Mouse (Mus musculus) small intestine, adult 2 months (tissue): ENCODE results near the gene Gm595. TPM values are rescaled to one million over a fixed set of nuclear protein-coding genes. Genes with fewer than 3 reads are reported as not detected.

ENCODE experiments used
- H3K27ac ChIP-seq: fragments of 200-500 bp; 2 replicates; pipeline ENCODE4 v1.5.1; 2012; ENCODE audit warnings: low read depth, low read length, control low read depth, inconsistent platforms; ENCODE audit not compliant: insufficient read depth
- H3K27me3 ChIP-seq: fragments of 200-500 bp; 2 replicates; pipeline ENCODE4 v1.6.1; 2012; ENCODE audit warnings: mild to moderate bottlenecking, moderate library complexity, low read length, inconsistent platforms; ENCODE audit not compliant: control insufficient read depth, insufficient read depth
- H3K36me3 ChIP-seq: fragments of 200-500 bp; 2 replicates; pipeline ENCODE4 v1.6.1; 2012; ENCODE audit warnings: mild to moderate bottlenecking, low read length, control low read depth, inconsistent platforms; ENCODE audit not compliant: control insufficient read depth, insufficient read depth
- H3K4me1 ChIP-seq: fragments of 200-500 bp; 2 replicates; pipeline ENCODE4 v1.6.1; 2012; ENCODE audit warnings: low read length, inconsistent platforms, mixed read lengths; ENCODE audit not compliant: control insufficient read depth, insufficient read depth, insufficient read length
- H3K4me3 ChIP-seq: fragments of 200-500 bp; 2 replicates; pipeline ENCODE4 v1.5.1; 2012; ENCODE audit warnings: low read depth, mild to moderate bottlenecking, control low read depth, inconsistent platforms, low read length, moderate library complexity
- CTCF ChIP-seq: fragments of 200-500 bp; IDR thresholded peaks from 2 replicates; pipeline ENCODE4 v1.5.1; 2012; ENCODE audit warnings: low read depth, mild to moderate bottlenecking, control low read depth, inconsistent platforms, low read length, moderate library complexity, mixed read lengths; ENCODE audit not compliant: insufficient replicate concordance, insufficient read length; ENCODE audit errors: extremely low read depth
- POLR2A ChIP-seq: fragments of 200-500 bp; IDR thresholded peaks from 2 replicates; pipeline ENCODE4 v1.6.1; 2012; ENCODE audit warnings: low read depth, mild to moderate bottlenecking, control low read depth, inconsistent platforms, low read length, moderate library complexity
- whole genome bisulfite sequencing: fragments of 180-500 bp; shearing (Covaris S2); methylation state at CpG from one replicate; pipeline ENCODE4 v1.1.7; 2018; 5-methylcytosine and 5-hydroxymethylcytosine counted together
- polyA plus RNA-seq: library from polyadenylated mRNA; depleted of rRNA; stranded (reverse); fragments of >200 nt; gene quantifications from 2 replicates; pipeline ENCODE4 v1.2.3, GENCODE M21; 2012; rRNA removed

The Gm595 gene
- polyA plus RNA-seq, result not detected in 2 replicates

DNA sequence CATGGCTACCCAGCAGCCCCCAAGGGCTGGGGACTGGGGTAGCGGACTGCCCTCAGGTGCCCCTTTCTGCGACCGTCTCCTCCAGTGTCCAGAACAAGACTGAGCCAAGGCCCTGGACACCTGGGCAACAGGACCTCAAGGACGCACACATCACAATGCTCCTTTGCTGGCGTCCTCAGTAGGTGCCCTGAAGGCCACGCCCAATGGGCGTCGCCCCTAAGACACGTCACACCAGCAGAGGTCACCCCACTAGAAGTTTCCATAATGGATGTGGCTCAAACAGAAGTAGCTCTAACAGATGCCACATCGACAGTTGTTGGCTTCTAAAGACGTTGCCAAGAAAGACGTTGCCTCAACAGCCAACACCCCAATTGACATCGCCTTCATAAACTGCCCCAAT, at the start of gene Gm595:
Gene Gm595, minus strand, starts transcription at position 101 of the 400 bp plus-strand sequence.
- Histone ChIP-seq H3K27me3 (no peaks in the 10 kb centered on the region), H3K36me3 (no peaks in the 10 kb centered on the region), H3K27ac (no peak within 1 kb of the TSS), H3K4me3 (no peak within 1 kb of the TSS), H3K4me1 (no peaks in the 10 kb centered on the region)
- WGBS, result 84% methylated on average over 13 of the region's 13 CpGs
- TF ChIP-seq POLR2A (no peak), CTCF (no peak)

DNA sequence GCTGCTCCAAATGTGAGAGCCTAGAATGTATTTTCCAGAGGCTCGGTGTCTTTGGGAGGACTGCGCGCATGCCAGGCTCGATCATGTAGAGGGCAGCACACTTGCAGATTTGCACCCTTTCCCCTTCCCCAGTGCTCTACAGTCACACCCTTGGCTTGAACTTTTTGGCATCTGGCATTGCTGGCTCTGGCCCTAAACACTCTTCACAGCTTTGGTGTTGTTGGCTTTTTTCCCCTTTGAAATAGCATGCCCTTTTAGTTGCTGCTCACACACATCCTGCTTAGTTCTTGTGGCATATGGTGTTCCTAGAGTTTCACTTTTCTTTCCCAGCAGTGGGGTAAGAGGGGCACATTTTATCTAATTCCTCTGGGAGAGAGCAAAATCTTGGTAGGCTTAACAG, 30.9 kb upstream of the Gm595 start:
- Histone ChIP-seq H3K4me1 (no peaks in the 10 kb centered on the region), H3K4me3 (no peak overlapping the region), H3K27me3 (no peaks in the 10 kb centered on the region), H3K27ac (no peak overlapping the region), H3K36me3 (no peaks in the 10 kb centered on the region)
- TF ChIP-seq POLR2A, result no peak
- TF ChIP-seq CTCF, result no peak
- 85% methylated on average over 4 of the region's 4 CpGs for WGBS

DNA sequence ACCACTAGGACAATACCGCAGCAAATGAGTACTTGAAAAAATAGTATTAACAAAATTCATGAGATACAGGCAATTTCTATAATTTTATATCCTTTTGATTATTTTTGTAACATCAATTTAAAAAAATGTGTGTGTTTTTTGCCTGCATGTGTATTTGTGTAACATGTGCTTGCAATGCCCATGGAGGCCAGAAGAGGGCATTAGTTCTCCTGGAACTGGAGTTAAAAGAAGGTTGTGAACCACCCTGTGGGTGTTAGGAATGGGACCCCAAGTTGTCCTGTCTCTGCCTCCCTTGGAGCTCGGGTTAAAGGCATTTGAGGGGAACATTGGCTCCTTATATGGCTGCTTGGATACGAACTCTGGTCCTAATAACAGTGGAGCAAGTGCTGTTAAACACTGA, 26.2 kb upstream of the Gm595 start:
- Histone ChIP-seq H3K27me3 (no peaks in the 10 kb centered on the region), H3K4me3 (no peak overlapping the region), H3K27ac (no peak overlapping the region), H3K4me1 (no peaks in the 10 kb centered on the region), H3K36me3 (no peaks in the 10 kb centered on the region)
- whole genome bisulfite sequencing, result 74% methylated on average over 3 of the region's 3 CpGs
- no peak for TF ChIP-seq POLR2A
- no peak for TF ChIP-seq CTCF

DNA sequence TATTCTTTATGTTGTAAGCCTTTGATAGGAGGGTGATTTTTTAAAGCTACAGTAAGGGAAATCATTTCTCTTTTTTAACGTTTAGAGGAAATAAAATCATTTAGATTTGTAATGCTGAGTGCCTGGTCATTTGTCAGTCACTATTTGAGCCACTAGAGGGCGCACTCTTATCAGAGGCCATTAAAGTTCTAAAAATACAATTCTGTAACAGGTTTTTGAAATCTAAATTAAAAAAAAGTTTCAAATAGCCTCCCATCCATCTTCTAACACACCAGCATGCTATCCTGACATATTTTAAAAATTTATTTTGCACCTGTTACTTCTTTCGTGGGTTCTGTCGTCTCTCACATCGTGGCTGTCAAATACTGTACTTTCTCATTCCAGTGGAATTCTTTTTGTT, 22.0 kb upstream of the Gm595 start:
- no peaks in the 10 kb centered on the region for H3K4me1 ChIP-seq
- 41% methylated on average over 5 of the region's 5 CpGs for WGBS
- H3K36me3 ChIP-seq, result no peaks in the 10 kb centered on the region
- TF ChIP-seq CTCF (no peak), POLR2A (no peak)
- H3K4me3 ChIP-seq, result no peak overlapping the region
- no peak overlapping the region for H3K27ac ChIP-seq
- no peaks in the 10 kb centered on the region for H3K27me3 ChIP-seq

DNA sequence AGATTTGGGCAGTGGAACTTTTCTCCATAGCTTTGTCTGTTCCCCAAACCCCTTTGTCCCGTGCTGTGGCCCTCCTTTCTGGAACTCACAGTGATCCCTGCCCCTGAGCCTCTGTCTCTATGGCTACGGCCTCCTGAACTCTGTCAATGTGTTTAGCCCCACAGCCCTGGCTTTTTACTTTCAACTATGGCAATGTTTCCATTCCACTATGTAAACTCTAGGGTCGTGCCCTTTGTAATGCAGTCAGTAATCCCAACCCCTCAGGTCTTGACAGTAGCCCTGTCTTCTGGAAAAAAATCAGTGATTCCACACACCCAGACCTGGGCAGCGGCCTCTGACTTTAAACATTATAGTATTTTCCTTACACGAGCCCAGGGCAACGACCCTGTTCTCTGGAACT, 19.3 kb upstream of the Gm595 start:
- H3K4me1 ChIP-seq, result no peaks in the 10 kb centered on the region
- H3K4me3 ChIP-seq, result no peak overlapping the region
- no peaks in the 10 kb centered on the region for H3K36me3 ChIP-seq
- no peak overlapping the region for H3K27ac ChIP-seq
- TF ChIP-seq POLR2A, result no peak
- TF ChIP-seq CTCF, result no peak
- H3K27me3 ChIP-seq, result no peaks in the 10 kb centered on the region
- 45% methylated on average over 6 of the region's 6 CpGs for WGBS

DNA sequence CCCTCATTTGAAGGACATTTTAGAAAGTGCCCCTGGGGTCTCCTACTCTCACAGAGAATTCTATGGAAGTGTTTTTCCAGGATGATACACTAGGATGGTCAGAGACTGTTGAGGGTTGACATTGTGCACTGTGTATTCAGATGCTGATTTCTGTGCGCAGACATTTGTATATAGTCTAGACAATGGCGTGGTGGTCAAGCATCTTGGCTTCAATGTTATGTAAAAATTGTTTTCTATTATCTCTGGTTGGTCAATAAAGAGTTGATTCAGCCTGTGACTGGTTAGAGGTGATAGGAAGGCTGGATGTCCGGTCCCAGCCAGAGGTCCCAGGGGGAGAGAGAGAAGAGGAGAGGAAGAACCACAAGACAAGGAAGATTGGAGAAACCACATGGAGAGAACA, 16.4 kb upstream of the Gm595 start:
- 77% methylated on average over 3 of the region's 3 CpGs for WGBS

DNA sequence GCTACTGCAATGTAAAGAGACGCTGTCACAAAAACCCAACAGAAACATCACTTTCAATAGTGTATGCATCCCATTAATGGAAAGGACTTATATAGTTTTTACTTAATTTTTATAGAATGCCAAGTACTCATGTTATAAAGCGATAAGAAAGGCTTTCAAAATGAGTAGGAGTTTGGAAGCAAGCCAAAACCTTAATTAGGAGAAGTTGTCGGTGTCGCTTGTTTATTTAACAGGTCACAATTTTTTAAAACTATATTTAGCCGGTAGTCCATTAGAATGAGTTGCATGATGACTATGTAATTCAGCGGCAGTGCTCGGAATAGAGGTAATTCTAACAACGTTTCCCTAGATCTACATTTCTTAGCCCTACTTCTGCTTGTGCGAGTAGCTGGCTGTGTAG, 12.7 kb upstream of the Gm595 start:
- TF ChIP-seq CTCF (no peak), POLR2A (no peak)
- no peaks in the 10 kb centered on the region for H3K27me3 ChIP-seq
- no peak overlapping the region for H3K4me3 ChIP-seq
- no peaks in the 10 kb centered on the region for H3K4me1 ChIP-seq
- H3K36me3 ChIP-seq, result no peaks in the 10 kb centered on the region
- 80% methylated on average over 9 of the region's 9 CpGs for WGBS
- no peak overlapping the region for H3K27ac ChIP-seq

More for the DNA sequence above, 16.4 kb upstream of the Gm595 start:
- TF ChIP-seq CTCF (no peak), POLR2A (no peak)
- no peaks in the 10 kb centered on the region for H3K27me3 ChIP-seq
- H3K4me1 ChIP-seq, result no peaks in the 10 kb centered on the region
- no peaks in the 10 kb centered on the region for H3K36me3 ChIP-seq
- no peak overlapping the region for H3K4me3 ChIP-seq
- no peak overlapping the region for H3K27ac ChIP-seq

DNA sequence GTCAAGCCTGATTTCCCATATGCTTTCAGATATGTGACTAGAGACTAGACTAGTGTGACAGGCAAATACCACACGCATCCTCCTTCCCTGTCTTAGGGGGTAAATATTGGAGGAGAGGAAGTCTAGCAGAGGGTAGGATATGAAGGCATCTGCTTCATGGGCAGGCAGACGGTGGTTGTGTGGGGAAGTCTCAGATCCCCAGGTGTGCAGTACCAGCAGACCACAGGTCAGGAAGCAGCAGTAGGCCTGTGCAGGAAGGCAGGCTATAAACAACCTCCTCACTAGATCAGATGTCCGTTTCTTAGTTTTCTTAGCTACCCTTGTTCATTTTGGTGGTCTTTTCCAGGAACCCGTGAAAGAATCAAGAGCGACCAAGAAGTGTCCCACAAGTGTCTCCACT, 7.1 kb upstream of the Gm595 start:
- TF ChIP-seq POLR2A (no peak), CTCF (no peak)
- 77% methylated on average over 5 of the region's 5 CpGs for WGBS
- no peaks in the 10 kb centered on the region for H3K27me3 ChIP-seq
- no peak overlapping the region for H3K27ac ChIP-seq
- H3K4me1 ChIP-seq, result no peaks in the 10 kb centered on the region
- no peaks in the 10 kb centered on the region for H3K36me3 ChIP-seq
- H3K4me3 ChIP-seq, result no peak overlapping the region

Other genes with a start within 250 kb of the Gm595 start
- gene Gpr119, start 203.2 kb downstream of the Gm595 start, polyA plus RNA-seq, result 0.04 and 0.55 TPM in 2 replicates
- gene Rbmx2, start 182.7 kb downstream of the Gm595 start, polyA plus RNA-seq, result 0.10 and 0.24 TPM in 2 replicates